Mouse (Mus musculus) left cerebral cortex, postnatal 14 days (tissue): ENCODE results near the gene Mettl7b. TPM values are rescaled to one million over a fixed set of nuclear protein-coding genes. Genes with fewer than 3 reads are reported as not detected.
"Not testable (repeated sequence)": the region's sequence is repeated elsewhere in the genome, so short reads cannot be mapped to it uniquely, and the experiment has no call there.

Experiments used
- DNase-seq, 2 experiments: peaks; one replicate each; pipeline ENCODE4 v3.0.0; 2021 to 2022; ENCODE audit warnings: low spot score in 2 of 2, mixed read lengths in 1 of 2
- intact Hi-C: fragments of 180-260 bp; cut with DNase I; formaldehyde crosslinking; loops from one replicate; pipeline ENCODE4 v1.15.1; 2025
- long read RNA-seq, 2 experiments: library from polyadenylated mRNA; stranded (forward); transcript quantifications; one replicate each; pipeline ENCODE4 v2.0.0; 2021
- total RNA-seq, 2 experiments: library from RNA; stranded (reverse); gene quantifications; 2 replicates each; pipeline ENCODE4 v1.2.3; 2021

Gene Mettl7b
- not detected for total RNA-seq
- long read RNA-seq, experiment 1 = 0 reads
- long read RNA-seq, experiment 2 = 0 reads

GRCm38 (mm10) chr10:128960590-128961584 is at the start of gene Mettl7b:
Gene Mettl7b (minus strand): TSS chr10:128960988.
- DNase-seq = no peak
- intact Hi-C loops = no loop called here

GRCm38 (mm10) chr10:129010288-129010841 is 49.6 kb upstream of the Mettl7b start, which contains the start of gene Olfr763:
Gene Olfr763 (plus strand): TSS chr10:129010791.
- intact Hi-C loops = no loop called here
- no peak for DNase-seq

DNA sequence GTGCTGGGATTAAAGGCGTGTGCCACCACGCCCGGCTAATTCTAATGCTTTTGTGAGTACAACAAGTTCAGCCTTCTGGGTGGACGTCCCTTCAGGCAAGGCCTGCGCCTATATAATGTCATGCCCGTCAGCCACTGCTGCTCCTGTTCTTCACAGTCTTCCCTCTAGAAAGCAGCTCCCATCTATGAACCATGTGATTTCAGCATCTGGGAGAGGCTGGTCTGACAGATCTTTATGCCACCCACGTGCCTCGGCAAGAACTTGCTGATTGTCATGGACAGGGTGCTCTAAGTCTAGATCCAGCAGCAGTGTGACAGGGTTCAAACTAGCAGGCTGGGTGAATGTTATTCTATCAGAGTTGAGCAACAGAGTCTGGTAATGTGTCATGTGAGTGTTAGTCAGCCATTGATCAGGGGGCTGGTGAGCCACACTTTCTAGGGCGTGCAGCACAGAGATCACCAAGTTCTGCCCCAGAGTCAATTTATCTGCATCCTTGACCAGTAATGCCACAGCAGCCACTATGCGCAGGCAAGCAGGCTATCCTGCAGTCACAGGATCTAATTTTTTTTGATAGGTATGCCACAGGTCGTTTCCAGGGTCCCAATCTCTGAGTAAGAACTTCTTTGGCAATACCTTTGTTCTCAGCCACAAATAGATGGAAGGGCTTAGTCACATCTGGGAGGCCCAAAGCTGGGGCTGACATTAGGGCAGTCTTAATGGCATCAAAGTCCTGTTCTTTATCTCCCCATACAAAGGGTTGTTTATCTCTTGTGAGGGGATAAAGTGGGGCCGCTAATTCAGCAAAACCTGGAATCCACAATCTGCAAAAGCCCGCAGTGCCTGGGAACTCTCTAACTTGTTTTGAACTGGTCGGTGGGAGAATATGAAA is 43.5 kb upstream of the Mettl7b start:
- DNase-seq = no peak
- intact Hi-C loops = no loop called here

DNA sequence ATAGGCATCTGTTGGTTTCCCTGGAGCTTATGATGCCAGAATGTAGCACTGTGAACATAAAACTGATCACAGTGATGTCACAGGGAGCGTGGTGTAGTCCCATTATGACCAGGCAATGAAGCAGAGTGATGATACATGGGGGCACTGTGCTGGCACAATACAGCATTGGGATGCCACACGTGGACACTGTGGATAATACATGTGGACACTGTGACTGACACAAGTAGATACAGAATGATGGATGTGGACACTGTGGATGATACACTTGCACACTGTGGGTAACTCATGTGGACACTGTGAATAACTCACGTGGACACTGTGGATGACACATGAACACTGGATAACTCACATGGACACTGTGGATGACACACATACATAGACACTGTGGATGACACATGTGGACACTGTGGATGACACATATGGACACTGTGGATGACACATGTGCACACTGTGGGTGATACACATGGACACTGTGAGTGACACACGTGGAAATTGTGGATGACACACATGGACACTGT is 35.8 kb upstream of the Mettl7b start:
- no peak for DNase-seq
- intact Hi-C loops = no loop called here

DNA sequence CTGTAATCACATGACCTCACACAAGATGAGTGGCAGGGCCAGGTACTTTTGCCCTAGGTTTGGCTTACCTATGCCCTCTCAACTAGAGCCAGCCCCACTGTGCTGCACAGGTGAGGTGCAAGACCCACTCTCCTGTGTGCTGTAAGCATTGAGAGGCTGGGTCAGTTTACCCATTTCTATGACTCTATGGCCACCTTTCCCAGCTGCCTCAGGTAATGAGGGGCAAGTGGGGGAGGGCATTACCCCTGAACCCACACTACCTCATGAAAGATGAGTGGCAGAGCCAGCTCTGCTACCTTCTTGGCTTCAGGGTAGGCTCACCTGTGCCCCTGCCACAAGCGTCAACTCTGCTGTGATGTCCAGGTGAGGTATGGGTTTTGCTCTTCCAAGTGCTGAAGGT is 35.0 kb upstream of the Mettl7b start:
- intact Hi-C loops = no loop called here
- DNase-seq = no peak

DNA sequence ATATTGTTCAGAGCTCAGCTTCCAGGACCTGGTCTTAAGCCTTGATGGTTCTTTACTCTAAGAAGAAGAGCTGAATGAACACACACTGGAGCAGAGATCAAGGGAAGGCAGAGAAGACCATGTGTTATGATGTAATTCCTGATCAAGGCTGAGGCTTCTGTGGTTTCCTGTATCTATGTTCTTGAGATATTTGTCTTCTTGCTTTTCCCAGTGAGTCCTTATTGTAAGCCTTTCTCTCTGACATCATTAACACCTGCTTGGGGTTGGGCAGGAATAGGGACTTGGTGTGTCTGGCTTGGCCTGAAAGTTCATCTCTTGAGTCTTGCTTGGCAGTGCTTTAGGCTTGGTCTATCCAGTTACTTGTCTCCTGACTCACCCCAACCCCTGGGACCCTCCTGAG is 30.2 kb upstream of the Mettl7b start:
- DNase-seq = no peak
- intact Hi-C loops = no loop called here

- intact Hi-C loops, DNase-seq: not testable (repeated sequence)
These were observed 29.5 kb upstream of the Mettl7b start for GRCm38 (mm10) chr10:128990129-128990850.

- DNase-seq, intact Hi-C loops: not testable (repeated sequence)
These were observed 28.3 kb upstream of the Mettl7b start, which contains the start of gene Olfr9 for GRCm38 (mm10) chr10:128989131-128989530. Gene Olfr9 (plus strand): TSS chr10:128989431.

DNA sequence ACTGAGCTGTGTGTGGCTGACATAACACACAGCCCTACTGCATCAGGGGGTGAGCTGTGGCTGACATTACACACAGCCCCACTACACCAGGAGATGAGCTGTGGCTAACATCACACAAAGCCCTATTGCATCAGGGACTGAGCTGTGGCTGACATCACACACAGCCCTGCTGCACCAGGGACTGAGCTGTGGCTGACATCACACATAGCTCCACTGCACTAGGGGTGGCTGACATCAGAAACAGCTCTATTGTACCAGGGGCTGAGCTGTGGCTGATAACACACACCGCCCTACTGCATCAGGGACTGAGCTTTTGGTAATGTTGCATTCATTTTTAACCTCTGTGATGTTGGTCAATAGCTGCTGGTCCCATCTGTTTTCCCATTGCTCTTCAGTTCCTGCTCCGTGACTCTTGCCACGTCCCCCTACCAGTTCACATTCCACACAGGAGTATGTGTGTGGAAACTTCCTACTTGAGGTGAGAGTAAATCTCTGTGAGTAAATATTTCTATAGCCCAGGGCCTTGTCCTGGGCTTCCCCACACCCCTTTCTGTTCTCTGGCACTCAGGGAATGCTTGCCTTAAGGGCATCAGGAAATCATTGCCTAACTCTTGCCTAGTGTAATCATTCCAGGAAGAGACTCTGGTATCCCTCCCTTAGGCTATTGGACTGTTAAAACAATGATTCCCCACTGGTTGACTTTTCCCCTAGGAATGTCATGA is 20.0 kb upstream of the Mettl7b start:
- intact Hi-C loops = no loop called here
- DNase-seq = no peak

DNA sequence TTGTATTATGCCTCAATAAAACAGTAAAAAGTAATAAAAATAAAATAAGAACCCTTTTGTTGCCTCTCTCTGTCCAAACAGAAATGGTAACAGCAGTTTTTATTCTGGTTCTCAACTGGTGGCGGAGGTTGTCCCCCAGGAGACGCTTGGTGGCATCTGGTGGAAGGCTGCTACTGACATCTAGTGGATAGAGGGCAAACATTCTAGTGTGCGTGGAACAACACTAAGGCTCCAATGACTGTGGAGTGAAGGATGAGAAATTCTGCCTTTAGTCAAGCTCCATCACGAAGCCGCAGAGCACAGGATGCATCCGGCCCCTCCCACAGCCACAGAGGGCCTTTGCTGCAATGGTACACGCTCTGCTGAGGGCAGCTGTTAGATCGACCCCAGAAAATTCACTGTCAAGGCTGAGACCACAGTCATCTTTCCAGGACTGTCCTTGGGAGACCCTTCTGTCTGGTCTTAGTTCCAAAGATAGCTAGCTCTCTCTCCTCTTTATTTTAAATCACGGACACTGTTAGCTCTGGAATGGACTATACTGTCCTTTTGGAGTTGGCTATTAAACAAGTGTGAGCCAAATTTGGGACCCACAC is 16.8 kb upstream of the Mettl7b start:
- intact Hi-C loops = loop anchor here (5.0 kb wide), 2 partner anchors 55 to 130 kb away; partner anchors contain the start of genes Bloc1s1 and Rdh5

GRCm38 (mm10) chr10:128976395-128976794 is 15.6 kb upstream of the Mettl7b start:
- DNase-seq = no peak
- intact Hi-C loops = loop anchor here (5.0 kb wide), 2 partner anchors 54 to 129 kb away; partner anchors contain the start of genes Bloc1s1 and Rdh5

More for the DNA sequence above, 16.8 kb upstream of the Mettl7b start:
- DNase-seq = peak; percentile 70 to 74

- intact Hi-C loops = no loop called here
- DNase-seq = no peak
These were observed 12.1 kb upstream of the Mettl7b start for GRCm38 (mm10) chr10:128972841-128973240.

- intact Hi-C loops = no loop called here
- no peak for DNase-seq
These were observed 10.0 kb upstream of the Mettl7b start for GRCm38 (mm10) chr10:128970740-128971250.

DNA sequence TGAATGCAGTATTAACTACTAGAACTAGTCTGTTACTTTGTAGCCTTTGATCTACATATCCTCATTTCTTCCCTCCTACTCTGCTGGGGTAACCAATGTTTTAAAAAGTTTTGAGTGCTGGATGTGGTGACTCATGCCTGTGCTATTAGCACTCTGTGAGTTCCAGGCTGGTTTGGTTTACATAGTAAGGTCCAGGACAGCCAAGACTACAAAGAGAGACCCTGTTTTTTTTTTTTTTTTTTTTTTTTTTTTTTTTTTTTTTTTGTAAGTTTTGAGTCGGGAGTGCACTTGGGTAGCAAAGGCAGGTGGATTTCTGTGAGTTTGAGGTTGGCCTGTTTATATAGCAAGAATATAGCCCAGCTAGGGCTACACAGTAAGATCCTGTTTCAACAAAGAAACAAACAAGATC is 7.6 kb upstream of the Mettl7b start:
- DNase-seq = no peak
- intact Hi-C loops = no loop called here

GRCm38 (mm10) chr10:128965871-128966270 is 5.1 kb upstream of the Mettl7b start:
- intact Hi-C loops = no loop called here
- DNase-seq = no peak

GRCm38 (mm10) chr10:128964961-128965360 is 4.2 kb upstream of the Mettl7b start:
- no peak for DNase-seq
- intact Hi-C loops = no loop called here

- DNase-seq = no peak
- intact Hi-C loops = no loop called here
These were observed 646 bp downstream of the Mettl7b start for GRCm38 (mm10) chr10:128960142-128960541.
